Mouse (Mus musculus) neural tube, embryonic 14.5 days (tissue): ENCODE measurements at regions not wholly inside any gene's neighbourhood (a gene's known extent, or its start where the extent isn't known, plus 50 kb on each side); places are given as distances from the start of the nearest gene placed in this dataset.
A peak's percentile ranks its signal among the peaks of the same experiment; 100 is the strongest.
"Not testable (repeated sequence)": the region's sequence is repeated elsewhere in the genome, so short reads cannot be mapped to it uniquely, and the experiment has no call there.

Experiments
- ATAC-seq: fragments of 200-750 bp; cut with Nextera tagmentation; 2 replicates; pipeline ENCODE4 v1.8.0; 2017; ENCODE audit warnings: low read depth, mild to moderate bottlenecking, moderate TSS enrichment, moderate library complexity
- H3K27ac ChIP-seq: fragments of 300-500 bp; sonication (generic); 2 replicates; pipeline ENCODE4 v1.5.1; 2014; ENCODE audit warnings: low read depth, mild to moderate bottlenecking, control low read depth, low read length, moderate library complexity, mixed read lengths
- H3K27me3 ChIP-seq: fragments of 300-500 bp; sonication (generic); 2 replicates; pipeline ENCODE4 v1.6.1; 2014; ENCODE audit warnings: low read length; ENCODE audit not compliant: control insufficient read depth, insufficient read depth
- H3K36me3 ChIP-seq: fragments of 300-500 bp; sonication (generic); 2 replicates; pipeline ENCODE4 v1.6.1; 2014; ENCODE audit warnings: low read length, mixed read lengths; ENCODE audit not compliant: control insufficient read depth, insufficient read depth
- H3K4me1 ChIP-seq: fragments of 300-500 bp; sonication (generic); 2 replicates; pipeline ENCODE4 v1.6.1; 2014; ENCODE audit warnings: low read length; ENCODE audit not compliant: control insufficient read depth, insufficient read depth
- H3K4me2 ChIP-seq: fragments of 300-500 bp; sonication (generic); 2 replicates; pipeline ENCODE4 v1.6.1; 2014; ENCODE audit warnings: mild to moderate bottlenecking, low read depth, low read length, control low read depth
- H3K4me3 ChIP-seq: fragments of 300-500 bp; sonication (generic); 2 replicates; pipeline ENCODE4 v1.5.1; 2014; ENCODE audit warnings: low read depth, low read length, control low read depth, mixed read lengths
- H3K9ac ChIP-seq: fragments of 300-500 bp; sonication (generic); replicated peaks from 2 replicates; pipeline ENCODE4 v1.6.1; 2014; ENCODE audit warnings: low read depth, mild to moderate bottlenecking, control low read depth, low read length, mixed read lengths
- H3K9me3 ChIP-seq: fragments of 300-500 bp; sonication (generic); 2 replicates; pipeline ENCODE4 v1.6.1; 2016; ENCODE audit warnings: low read length; ENCODE audit not compliant: control insufficient read depth
- WGBS: fragments of 180-500 bp; shearing (Covaris S2); extraction: QIAGEN DNeasy Blood & Tissue Kit; methylation state at CpG from one replicate; pipeline ENCODE4 v1.1.7; 2014; 5-methylcytosine and 5-hydroxymethylcytosine counted together

GRCm38 (mm10) chr8:19976461-19976860 is 73.3 kb downstream of the Gm31371 start:
- not testable (repeated sequence) for H3K27ac ChIP-seq, H3K4me2 ChIP-seq, H3K9me3 ChIP-seq, H3K36me3 ChIP-seq, H3K4me3 ChIP-seq, H3K4me1 ChIP-seq, H3K9ac ChIP-seq, ATAC-seq, H3K27me3 ChIP-seq

- no peaks in the 10 kb centered on the region for H3K27me3 ChIP-seq
- H3K9ac ChIP-seq, result peak overlapping the region; percentile 53
- H3K36me3 ChIP-seq, result no peaks in the 10 kb centered on the region
- H3K27ac ChIP-seq, result no peak overlapping the region
- H3K4me1 ChIP-seq, result no peaks in the 10 kb centered on the region
- peak; percentile 95 for ATAC-seq
- H3K4me3 ChIP-seq, result peak overlapping the region; percentile 40
- no peaks in the 10 kb centered on the region for H3K9me3 ChIP-seq
- 8% methylated on average over 39 of the region's 42 CpGs for WGBS
- peak overlapping the region; percentile 51 for H3K4me2 ChIP-seq
These were observed 76.5 kb downstream of the Gm31371 start for GRCm38 (mm10) chr8:19979536-19980345.

GRCm38 (mm10) chr8:19980346-19980726 is 77.1 kb downstream of the Gm31371 start:
- Histone ChIP-seq H3K4me2 (peak overlapping the region; percentile 51), H3K4me3 (peak overlapping the region; percentile 40), H3K9ac (peak overlapping the region; percentile 53)
- H3K4me1 ChIP-seq, H3K27ac ChIP-seq, H3K9me3 ChIP-seq, H3K36me3 ChIP-seq, H3K27me3 ChIP-seq: not testable (repeated sequence)
- WGBS, result 17% methylated on average over 26 of the region's 26 CpGs
- ATAC-seq, result peak; percentile 74; the same call in 1 of the 2 replicates

- 91% methylated on average over 3 of the region's 3 CpGs for WGBS
- not testable (repeated sequence) for H3K36me3 ChIP-seq, H3K4me3 ChIP-seq, H3K27ac ChIP-seq, H3K27me3 ChIP-seq, H3K4me1 ChIP-seq, ATAC-seq, H3K9ac ChIP-seq, H3K9me3 ChIP-seq, H3K4me2 ChIP-seq
These were observed 104.9 kb downstream of the Gm31371 start for GRCm38 (mm10) chr8:20008106-20008505.

GRCm38 (mm10) chr8:20010947-20011346 is 107.8 kb downstream of the Gm31371 start:
- not testable (repeated sequence) for H3K4me1 ChIP-seq, H3K27me3 ChIP-seq, H3K36me3 ChIP-seq, H3K27ac ChIP-seq, H3K4me2 ChIP-seq, H3K9ac ChIP-seq, H3K4me3 ChIP-seq, ATAC-seq, H3K9me3 ChIP-seq
- 69% methylated on average over 8 of the region's 8 CpGs for WGBS

- not testable (repeated sequence) for ATAC-seq, H3K4me2 ChIP-seq, H3K36me3 ChIP-seq, H3K27me3 ChIP-seq, H3K9ac ChIP-seq, H3K27ac ChIP-seq, H3K4me3 ChIP-seq, H3K9me3 ChIP-seq, H3K4me1 ChIP-seq
- 75% methylated on average over 7 of the region's 7 CpGs for WGBS
These were observed 110.1 kb downstream of the Gm31371 start for GRCm38 (mm10) chr8:20013278-20013677.

- not testable (repeated sequence) for H3K9me3 ChIP-seq, H3K36me3 ChIP-seq, H3K27me3 ChIP-seq, ATAC-seq, H3K9ac ChIP-seq, H3K27ac ChIP-seq, H3K4me2 ChIP-seq, H3K4me1 ChIP-seq, H3K4me3 ChIP-seq
- 86% methylated on average over 5 of the region's 5 CpGs for WGBS
These were observed 111.4 kb downstream of the Gm31371 start for GRCm38 (mm10) chr8:20014451-20015130.

- H3K4me1 ChIP-seq, H3K9ac ChIP-seq, H3K4me3 ChIP-seq, H3K27me3 ChIP-seq, H3K36me3 ChIP-seq, ATAC-seq, H3K27ac ChIP-seq, H3K4me2 ChIP-seq, H3K9me3 ChIP-seq: not testable (repeated sequence)
- WGBS, result 95% methylated on average over 6 of the region's 6 CpGs
These were observed 112.4 kb downstream of the Gm31371 start for GRCm38 (mm10) chr8:20015411-20016081.
